Mouse (Mus musculus): ENCODE data around the gene Uqcr10. TPM values are rescaled to one million over a fixed set of nuclear protein-coding genes. Genes with fewer than 3 reads are reported as not detected.

Gene Uqcr10
- polyA plus RNA-seq, 1 experiment: 399 TPM

DNA sequence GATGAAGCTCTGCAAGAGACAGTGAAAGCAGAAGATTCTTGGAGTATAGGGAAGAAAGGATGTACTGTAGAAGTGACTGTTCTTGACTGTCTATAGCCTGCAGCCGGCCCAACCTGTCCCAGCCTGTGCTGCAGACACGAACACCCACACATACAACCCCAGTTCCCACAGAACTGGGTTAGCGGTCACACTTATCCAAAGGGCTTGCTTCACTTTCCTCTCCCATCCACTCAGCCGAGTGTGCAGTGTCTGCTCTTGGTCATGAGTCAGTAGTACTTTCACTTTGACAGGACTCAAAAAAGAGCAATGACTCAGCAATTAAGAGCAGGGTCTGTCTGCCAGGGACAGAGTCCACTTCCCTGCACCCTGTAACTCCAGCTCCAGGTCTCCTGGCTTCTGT is 42.8 kb downstream of the Uqcr10 start:
- Histone ChIP-seq H3K4me3 (ENCODE audit: control insufficient read depth, low read depth, low read length) (no peak overlapping the region), H3K27ac (ENCODE audit: control insufficient read depth, insufficient read depth, low read depth, low read length) (no peak overlapping the region), H3K4me1 (ENCODE audit: control insufficient read depth, insufficient read depth, low read length) (no peaks in the 10 kb centered on the region; the same call in 1 of the 2 replicates), H3K36me3 (ENCODE audit: control insufficient read depth, insufficient read depth, low read length) (peaks cover 3% of the 10 kb centered on the region; the same call in 1 of the 2 replicates), H3K27me3 (ENCODE audit: control insufficient read depth, insufficient read depth, low read length) (no peaks in the 10 kb centered on the region)
- TF ChIP-seq CTCF (IDR thresholded peaks at IDR 0.05; ENCODE audit: control insufficient read depth, insufficient read depth, insufficient replicate concordance, low read depth, low read length): no peak
- no peak for TF ChIP-seq POLR2A (IDR thresholded peaks at IDR 0.05; ENCODE audit: control insufficient read depth, low read depth, low read length)

DNA sequence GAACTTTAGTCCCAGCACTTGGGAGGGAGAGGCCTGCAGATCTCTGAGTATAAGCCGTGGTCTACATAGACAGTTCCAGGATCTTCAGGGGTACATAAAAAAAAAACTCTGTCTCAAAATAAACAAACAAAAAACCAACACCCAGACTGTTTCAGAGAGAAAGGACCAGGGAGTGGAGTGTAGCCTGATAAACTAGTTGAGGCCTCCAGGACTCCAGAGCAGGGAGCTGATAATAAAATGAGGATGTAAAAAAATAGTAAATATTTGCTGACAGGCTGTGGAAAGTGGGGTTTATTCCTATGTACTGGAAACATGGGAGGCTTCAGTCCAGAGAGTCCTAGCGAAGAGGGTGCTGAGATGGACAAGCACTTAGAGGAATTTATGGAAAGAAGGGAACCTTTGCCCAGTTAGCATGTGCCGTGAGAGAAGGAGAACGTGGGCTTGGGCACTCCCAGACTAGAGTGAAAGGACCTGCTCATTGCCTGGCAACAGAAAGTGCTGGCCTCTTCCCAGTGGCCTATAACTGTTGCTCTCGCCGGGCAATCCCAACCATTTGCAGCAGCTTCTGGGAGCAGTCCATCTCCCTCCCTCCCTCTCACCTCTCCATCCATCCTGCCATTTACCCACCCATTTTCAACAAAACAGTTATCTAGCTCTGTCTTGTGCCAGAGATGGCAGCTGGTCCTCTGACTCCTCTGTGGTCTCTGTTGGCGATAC is 43.7 kb downstream of the Uqcr10 start:
- Histone ChIP-seq H3K27ac (ENCODE audit: control insufficient read depth, insufficient read depth, low read depth, low read length) (no peak overlapping the region), H3K4me1 (ENCODE audit: control insufficient read depth, insufficient read depth, low read length) (no peaks in the 10 kb centered on the region; the same call in 1 of the 2 replicates), H3K4me3 (ENCODE audit: control insufficient read depth, low read depth, low read length) (no peak overlapping the region), H3K27me3 (ENCODE audit: control insufficient read depth, insufficient read depth, low read length) (no peaks in the 10 kb centered on the region), H3K36me3 (ENCODE audit: control insufficient read depth, insufficient read depth, low read length) (peaks cover 3% of the 10 kb centered on the region; the same call in 1 of the 2 replicates)
- no peak for TF ChIP-seq POLR2A (IDR thresholded peaks at IDR 0.05; ENCODE audit: control insufficient read depth, low read depth, low read length)
- no peak for TF ChIP-seq CTCF (IDR thresholded peaks at IDR 0.05; ENCODE audit: control insufficient read depth, insufficient read depth, insufficient replicate concordance, low read depth, low read length)

DNA sequence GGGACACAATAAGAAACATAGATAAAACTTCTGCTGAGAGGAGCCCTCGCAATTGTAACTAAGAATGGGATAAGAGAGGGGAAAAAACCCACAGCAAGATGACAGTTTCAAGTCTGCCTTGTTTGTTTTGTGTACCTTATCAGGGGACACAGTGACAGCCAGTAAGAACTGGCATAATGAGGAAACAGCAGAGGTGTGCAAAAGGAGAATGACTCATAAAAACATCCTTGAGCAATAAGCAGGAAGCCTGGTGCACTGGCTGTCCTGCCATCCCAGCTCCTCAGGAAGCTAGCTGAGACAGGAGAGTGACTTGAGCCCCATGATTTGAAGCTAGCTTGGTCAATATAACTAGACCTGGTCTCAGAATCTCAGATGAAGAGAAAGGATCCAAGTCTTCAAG is 44.3 kb downstream of the Uqcr10 start:
- Histone ChIP-seq H3K4me1 (ENCODE audit: control insufficient read depth, insufficient read depth, low read length) (no peaks in the 10 kb centered on the region; the same call in 1 of the 2 replicates), H3K27ac (ENCODE audit: control insufficient read depth, insufficient read depth, low read depth, low read length) (no peak overlapping the region), H3K27me3 (ENCODE audit: control insufficient read depth, insufficient read depth, low read length) (no peaks in the 10 kb centered on the region), H3K4me3 (ENCODE audit: control insufficient read depth, low read depth, low read length) (no peak overlapping the region), H3K36me3 (ENCODE audit: control insufficient read depth, insufficient read depth, low read length) (peaks cover 3% of the 10 kb centered on the region; the same call in 1 of the 2 replicates)
- TF ChIP-seq POLR2A (IDR thresholded peaks at IDR 0.05; ENCODE audit: control insufficient read depth, low read depth, low read length) (no peak), CTCF (IDR thresholded peaks at IDR 0.05; ENCODE audit: control insufficient read depth, insufficient read depth, insufficient replicate concordance, low read depth, low read length) (no peak)

Other genes starting within 250 kb of the Uqcr10 start
- 21.7 and 23.4 TPM in 2 replicates for gene Mtmr3, start 109.5 kb downstream of the Uqcr10 start, polyA plus RNA-seq (2012; rRNA removed)
- gene Gm11032, start 84.3 kb downstream of the Uqcr10 start, polyA plus RNA-seq (2012; rRNA removed): not detected in 2 replicates
- 54.5 and 57.4 TPM in 2 replicates for gene Ascc2, start 66.6 kb downstream of the Uqcr10 start, polyA plus RNA-seq (2012; rRNA removed)
- gene Zmat5, start 336 bp upstream of the Uqcr10 start, polyA plus RNA-seq (2012; rRNA removed): 27.4 and 27.8 TPM in 2 replicates
- 0.07 and 0.10 TPM in 2 replicates for gene Cabp7, start 42.4 kb upstream of the Uqcr10 start, polyA plus RNA-seq (2012; rRNA removed)
- 90.2 and 92.5 TPM in 2 replicates for gene Nf2, start 145.2 kb upstream of the Uqcr10 start, polyA plus RNA-seq (2012; rRNA removed)
- gene Nipsnap1, start 169.6 kb upstream of the Uqcr10 start, polyA plus RNA-seq (2012; rRNA removed): 2.7 and 3.7 TPM in 2 replicates
- 69.3 and 75.4 TPM in 2 replicates for gene Thoc5, start 191.0 kb upstream of the Uqcr10 start, polyA plus RNA-seq (2012; rRNA removed)
- 0.94 and 1.0 TPM in 2 replicates for gene Nefh, start 243.7 kb upstream of the Uqcr10 start, polyA plus RNA-seq (2012; rRNA removed)